Mouse (Mus musculus) thymus, postnatal 25 days (tissue): ENCODE results near the gene Hsh2d.
A peak's percentile ranks its signal among the peaks of the same experiment; 100 is the strongest.

Experiments used
- DNase-seq: peaks from one replicate; pipeline ENCODE4 v3.0.0; 2022

Gene Hsh2d

GRCm38 (mm10) chr8:72189417-72190214, at the start of gene Hsh2d:
Gene Hsh2d (plus strand): TSS chr8:72189638.
- peak; percentile 79 for DNase-seq

- no peak for DNase-seq
These were observed 46.1 kb upstream of the Hsh2d start for GRCm38 (mm10) chr8:72143256-72143824.

DNA sequence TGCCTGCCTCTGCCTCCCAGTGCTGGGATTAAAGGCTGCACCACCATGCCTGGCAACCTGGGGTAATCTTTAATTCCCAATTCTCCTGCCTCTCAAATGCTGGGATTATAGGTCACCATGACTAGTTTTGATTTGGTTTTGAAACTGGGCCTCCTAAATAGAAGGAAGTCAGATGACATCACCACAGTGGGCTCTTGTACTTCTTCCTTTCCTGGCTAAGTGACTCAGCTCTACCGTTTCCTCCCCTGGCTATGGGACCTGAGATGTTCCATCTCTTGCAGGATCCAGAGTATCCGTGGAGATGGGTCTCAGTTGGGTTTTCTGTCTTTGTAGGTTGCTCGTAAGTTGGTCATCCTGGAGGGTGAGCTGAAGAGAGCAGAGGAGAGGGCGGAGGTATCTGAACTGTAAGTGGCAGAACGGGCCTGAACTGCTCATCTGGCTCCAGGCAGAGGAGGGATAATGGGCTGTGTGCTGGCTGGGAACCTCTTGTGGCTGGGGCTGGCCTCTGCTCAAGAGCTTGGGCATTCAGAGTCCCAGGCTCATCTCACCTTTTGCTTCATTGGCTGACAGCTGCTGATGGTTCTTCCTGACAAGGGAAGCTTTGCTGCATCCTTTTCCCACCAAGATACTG, 45.0 kb upstream of the Hsh2d start:
- no peak for DNase-seq

- no peak for DNase-seq
These were observed 43.9 kb upstream of the Hsh2d start for GRCm38 (mm10) chr8:72145511-72145910.

GRCm38 (mm10) chr8:72146056-72146455, 43.4 kb upstream of the Hsh2d start:
- DNase-seq = no peak

GRCm38 (mm10) chr8:72146556-72146955, 42.9 kb upstream of the Hsh2d start:
- DNase-seq = no peak

GRCm38 (mm10) chr8:72147266-72147665, 42.2 kb upstream of the Hsh2d start:
- DNase-seq = no peak

GRCm38 (mm10) chr8:72149056-72149455, 40.4 kb upstream of the Hsh2d start:
- DNase-seq = no peak

DNA sequence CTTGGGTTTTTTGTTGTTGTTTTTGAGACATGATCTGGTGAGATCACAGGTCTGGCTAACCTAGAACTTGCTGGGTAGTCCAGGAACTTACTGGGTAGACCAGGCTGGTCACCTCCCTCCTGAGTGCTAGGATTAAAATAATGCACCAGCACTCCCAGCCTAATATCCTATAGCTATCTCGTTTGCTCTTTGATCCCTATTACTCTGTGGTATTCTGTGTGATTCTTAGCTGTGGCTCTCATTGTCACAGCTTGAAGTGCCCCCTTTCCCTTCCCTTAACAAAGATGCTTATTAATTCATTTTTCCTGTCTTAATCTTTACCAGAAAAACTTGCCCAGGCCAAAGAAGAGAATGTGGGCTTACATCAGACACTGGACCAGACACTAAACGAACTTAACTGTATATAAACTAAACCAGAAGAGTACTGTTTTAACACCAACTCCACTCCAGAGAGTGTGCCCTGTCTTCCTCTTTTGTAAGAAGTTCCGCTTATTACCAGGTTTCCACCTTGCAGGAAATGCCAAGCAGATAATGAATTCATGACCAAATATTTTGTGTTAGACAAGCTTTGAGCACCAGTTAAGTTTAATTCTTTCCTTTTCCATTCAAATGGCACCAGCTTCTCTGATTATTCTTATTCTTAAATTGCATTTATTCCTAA, 37.9 kb upstream of the Hsh2d start:
- DNase-seq = no peak

DNA sequence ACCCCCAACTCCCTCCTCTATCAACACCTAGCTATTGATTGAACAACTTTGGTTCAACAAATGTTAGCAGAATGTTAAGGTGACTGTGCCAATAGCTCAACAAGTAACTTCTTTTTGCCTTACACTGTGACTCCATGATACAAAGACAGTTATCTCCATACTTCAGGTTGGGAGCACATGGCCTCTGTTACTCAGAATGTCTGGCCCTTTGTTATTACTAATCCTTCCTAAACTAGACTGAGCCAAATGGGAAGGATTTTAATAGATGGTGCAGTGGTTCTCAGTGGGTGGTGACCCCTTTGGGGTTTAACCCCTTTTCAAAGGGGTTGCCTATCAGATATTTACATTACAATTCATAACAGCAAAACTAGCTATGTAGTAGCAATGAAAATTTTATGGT, 36.1 kb upstream of the Hsh2d start:
- DNase-seq = no peak

GRCm38 (mm10) chr8:72158096-72158495, 31.3 kb upstream of the Hsh2d start:
- no peak for DNase-seq

DNA sequence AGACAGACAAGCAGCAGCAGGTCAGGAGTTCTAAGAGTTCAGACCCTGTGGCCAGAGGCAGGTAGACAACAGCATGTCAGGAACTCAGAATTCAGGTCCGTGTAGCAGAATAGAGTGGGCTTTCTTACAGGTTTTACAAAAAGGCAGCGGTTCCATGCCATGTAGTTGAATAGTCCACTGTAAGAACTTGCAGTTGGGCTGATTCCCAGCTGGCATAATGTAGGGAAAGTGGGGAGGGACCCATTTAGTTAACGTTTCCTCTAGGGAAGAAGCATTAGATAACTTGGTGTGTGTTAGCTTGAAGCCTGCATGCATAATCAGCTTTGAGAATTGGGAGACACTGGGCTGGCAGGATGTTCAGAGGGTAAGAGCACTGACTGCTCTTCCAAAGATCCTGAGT, 30.7 kb upstream of the Hsh2d start:
- no peak for DNase-seq

DNA sequence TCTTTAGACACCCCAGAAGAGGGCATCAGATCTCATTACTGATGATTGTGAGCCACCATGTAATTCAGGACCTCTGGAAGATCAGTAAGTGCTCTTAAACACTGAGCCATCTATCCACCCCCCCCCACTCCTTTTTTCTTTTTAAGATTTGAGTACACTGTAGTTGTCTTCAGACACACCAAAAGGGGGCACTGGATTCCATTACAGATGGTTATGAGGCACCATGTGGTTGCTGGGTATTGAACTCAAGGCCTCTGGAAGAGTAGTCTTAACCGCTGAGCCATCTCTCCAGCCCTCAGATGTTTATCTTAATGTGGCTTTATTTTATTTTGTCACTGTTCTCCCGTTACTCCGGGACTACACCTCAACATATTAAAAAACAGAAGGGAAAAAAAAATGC, 29.4 kb upstream of the Hsh2d start:
- DNase-seq = peak; percentile 33

DNA sequence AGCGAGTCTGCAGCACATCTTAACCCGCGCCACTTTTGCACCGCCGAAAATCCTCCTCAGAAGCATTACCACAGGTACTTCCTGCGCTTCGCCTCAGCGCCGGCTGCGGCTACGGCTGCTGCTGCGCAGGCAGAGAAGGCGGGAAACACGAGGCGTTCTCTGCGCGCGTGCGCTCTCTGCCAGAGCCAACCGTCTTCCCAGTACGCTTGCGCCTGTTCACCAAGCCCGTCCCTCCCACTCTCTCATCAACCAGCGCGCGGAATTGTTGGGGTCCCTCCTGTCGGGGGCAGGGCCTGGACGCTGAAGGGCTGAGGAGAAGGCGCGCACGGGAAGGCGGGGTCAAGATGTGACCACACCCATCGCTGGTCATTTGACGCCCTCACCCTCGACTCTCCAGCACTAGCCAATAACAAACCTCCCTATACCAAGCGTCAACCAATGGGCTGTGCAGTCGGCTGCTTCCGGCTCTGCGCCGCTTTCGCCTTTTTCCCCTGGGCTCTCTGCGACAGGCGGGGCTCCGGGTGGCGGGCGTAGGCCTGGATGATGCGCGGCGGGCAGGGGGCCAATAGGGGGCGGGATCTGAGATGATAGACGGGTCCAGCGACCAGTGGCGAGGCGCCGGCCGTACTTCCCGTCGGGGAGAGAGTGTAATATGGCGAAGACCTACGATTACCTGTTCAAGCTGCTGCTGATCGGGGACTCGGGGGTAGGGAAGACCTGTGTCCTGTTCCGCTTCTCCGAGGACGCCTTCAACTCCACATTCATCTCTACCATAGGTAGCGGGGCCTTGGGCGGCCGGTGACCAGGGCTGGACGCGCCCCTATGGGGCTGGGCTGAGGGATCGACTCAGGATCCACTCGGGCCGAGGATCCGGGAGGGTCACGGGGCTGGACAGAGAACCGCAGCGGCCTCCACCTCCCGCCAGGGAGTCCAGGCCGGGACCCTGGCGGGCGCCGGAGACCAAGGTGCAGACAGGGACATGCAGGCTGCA, 28.4 kb upstream of the Hsh2d start, which contains the start of gene Rab8a:
TSS of gene Rab8a (plus strand) at position 494 of the 991 bp plus-strand sequence.
- DNase-seq = peak; percentile 99

GRCm38 (mm10) chr8:72162821-72163220, 26.6 kb upstream of the Hsh2d start:
- peak; percentile 31 for DNase-seq

GRCm38 (mm10) chr8:72169098-72169668, 20.3 kb upstream of the Hsh2d start:
- DNase-seq = peak; percentile 31

DNA sequence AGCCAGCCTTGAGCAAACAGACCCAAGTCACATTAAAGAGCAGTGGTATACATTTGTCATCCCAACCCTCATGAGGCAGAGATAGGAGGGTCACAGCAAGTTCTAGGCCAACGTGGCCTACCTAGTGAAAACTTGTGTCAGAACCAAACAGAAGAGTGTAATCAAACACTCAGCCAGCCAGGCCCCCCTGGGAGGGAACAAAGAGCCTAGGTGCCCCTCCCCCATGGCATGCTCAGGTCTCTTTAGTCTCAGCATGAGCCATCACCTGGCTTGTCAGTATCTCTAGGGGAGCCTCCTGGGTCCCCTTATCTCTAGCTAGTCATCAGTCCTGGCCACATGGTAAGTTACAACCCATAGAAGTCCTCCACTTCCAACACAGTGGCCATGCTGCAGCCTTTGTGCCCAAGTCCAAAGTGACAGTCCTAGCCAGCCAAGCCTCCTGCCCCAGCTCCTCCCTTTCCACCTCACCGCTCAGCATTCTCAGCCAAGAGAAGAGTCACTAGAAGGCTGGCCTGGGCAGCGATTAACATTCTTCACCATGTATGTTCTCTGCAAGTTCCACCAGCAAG, 19.7 kb upstream of the Hsh2d start:
- DNase-seq = no peak

GRCm38 (mm10) chr8:72177346-72177925, 12.0 kb upstream of the Hsh2d start:
- peak; percentile 75 for DNase-seq

GRCm38 (mm10) chr8:72183554-72184202, 5.8 kb upstream of the Hsh2d start:
- no peak for DNase-seq

DNA sequence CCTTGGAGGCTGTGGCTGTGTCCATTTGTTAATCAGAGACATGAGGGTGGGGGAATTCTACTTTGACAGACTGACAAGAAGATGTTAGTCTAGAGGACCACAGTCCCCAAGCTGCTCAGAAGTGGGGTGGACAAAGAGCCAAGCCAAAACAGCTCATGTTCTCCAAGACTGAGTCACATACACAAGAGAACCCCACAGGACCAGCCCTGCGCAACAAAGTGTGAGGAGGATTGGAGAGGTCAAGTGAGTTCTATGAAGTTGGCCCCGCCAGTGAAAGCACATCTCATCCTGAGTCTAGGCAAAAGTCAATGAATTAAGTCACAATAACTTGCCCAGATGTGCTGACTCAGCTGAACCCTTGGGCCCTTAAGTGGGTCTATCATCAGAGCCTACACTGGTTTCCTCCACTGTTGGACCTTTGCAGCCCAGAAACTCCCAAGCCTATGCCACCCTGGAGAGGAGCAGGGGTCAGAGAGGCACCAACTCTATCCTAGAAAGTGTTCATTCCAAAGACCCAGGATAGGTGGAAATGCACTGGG, 1.6 kb upstream of the Hsh2d start:
- no peak for DNase-seq
